Mouse (Mus musculus): ENCODE measurements around the gene Epc2. TPM values are rescaled to one million over a fixed set of nuclear protein-coding genes. Genes with fewer than 3 reads are reported as not detected.

Gene Epc2
- 4.8 and 5.4 TPM in 2 replicates for polyA plus RNA-seq (2016; fragmentation: Nextera tagmentation; extraction: Ambion mirVana)

GRCm38 (mm10) chr2:49450931-49451636 lies at the start of gene Epc2:
Gene Epc2, plus strand, starts transcription at chr2:49451486.
- Histone ChIP-seq H3K27me3 (ENCODE audit: insufficient read depth, poor library complexity, severe bottlenecking) (no peaks in the 10 kb centered on the region), H3K36me3 (no peaks in the 10 kb centered on the region), H3K4me3 (peak within 1 kb of the TSS; percentile 91), H3K27ac (peak within 1 kb of the TSS; percentile 100), H3K9me3 (no peaks in the 10 kb centered on the region), H3K4me1 (peaks cover 8% of the 10 kb centered on the region; the same call in 1 of the 2 replicates)
- WGBS, result under 1% methylated on average over 73 of the region's 88 CpGs
- peak; percentile 94 for DNase-seq (ENCODE audit: low spot score)

DNA sequence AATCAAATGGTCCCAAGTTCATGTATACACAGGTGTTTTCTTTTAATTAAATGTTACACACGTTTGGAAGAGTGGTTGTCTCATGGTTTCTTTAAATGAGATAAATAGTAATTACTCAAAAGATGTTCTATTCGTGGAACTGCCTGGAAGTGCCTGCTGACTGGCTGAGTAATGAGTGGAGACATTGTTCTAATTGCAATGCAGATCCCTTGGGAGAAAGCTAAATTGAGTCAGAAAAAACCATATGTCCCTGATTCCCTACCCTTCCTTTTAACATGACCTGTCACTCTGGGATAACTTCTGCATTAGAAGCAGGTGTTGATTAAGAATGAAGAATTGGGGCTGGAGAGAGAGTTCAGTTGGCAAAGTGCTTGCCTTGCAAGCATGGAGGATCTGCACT lies 45.3 kb upstream of the Epc2 start:
- Histone ChIP-seq H3K4me1 (no peaks in the 10 kb centered on the region), H3K27ac (no peak overlapping the region), H3K27me3 (ENCODE audit: insufficient read depth, poor library complexity, severe bottlenecking) (no peaks in the 10 kb centered on the region), H3K9me3 (no peaks in the 10 kb centered on the region), H3K4me3 (no peak overlapping the region), H3K36me3 (no peaks in the 10 kb centered on the region)
- no peak for DNase-seq (ENCODE audit: low spot score)
- WGBS, result 57% methylated on average over 2 of the region's 2 CpGs

DNA sequence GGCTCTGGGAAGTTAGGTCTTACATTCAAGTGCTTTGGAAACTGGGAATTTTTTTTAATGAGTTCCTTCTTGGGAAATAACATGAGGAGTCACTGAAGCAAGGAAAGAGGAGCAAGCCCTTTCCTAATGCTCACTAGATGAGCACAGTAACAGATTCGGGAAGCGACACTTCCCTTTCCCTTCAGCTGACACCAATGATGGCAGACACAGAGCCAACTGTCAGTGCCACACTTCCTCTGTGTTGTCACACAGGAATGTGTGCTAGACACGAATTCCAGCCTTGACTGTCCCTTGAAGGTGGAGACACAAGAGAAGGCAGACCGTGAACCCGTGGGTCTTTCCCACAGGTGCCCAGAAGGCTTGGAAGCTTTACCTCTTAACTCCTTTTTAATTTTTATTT lies 39.6 kb upstream of the Epc2 start:
- Histone ChIP-seq H3K4me1 (no peaks in the 10 kb centered on the region), H3K4me3 (no peak overlapping the region), H3K27me3 (ENCODE audit: insufficient read depth, poor library complexity, severe bottlenecking) (no peaks in the 10 kb centered on the region), H3K27ac (no peak overlapping the region), H3K9me3 (no peaks in the 10 kb centered on the region), H3K36me3 (no peaks in the 10 kb centered on the region)
- WGBS, result 65% methylated on average over 5 of the region's 5 CpGs
- DNase-seq (ENCODE audit: low spot score), result no peak

- Histone ChIP-seq H3K9me3 (no peaks in the 10 kb centered on the region), H3K4me1 (no peaks in the 10 kb centered on the region), H3K36me3 (no peaks in the 10 kb centered on the region), H3K27me3 (ENCODE audit: insufficient read depth, poor library complexity, severe bottlenecking) (no peaks in the 10 kb centered on the region), H3K27ac (no peak overlapping the region), H3K4me3 (no peak overlapping the region)
- 80% methylated on average over 6 of the region's 6 CpGs for WGBS
- DNase-seq (ENCODE audit: low spot score), result no peak
Observed at GRCm38 (mm10) chr2:49412576-49412975, 38.7 kb upstream of the Epc2 start.

GRCm38 (mm10) chr2:49415868-49416267 lies 35.4 kb upstream of the Epc2 start:
- Histone ChIP-seq H3K36me3 (no peaks in the 10 kb centered on the region), H3K4me1 (no peaks in the 10 kb centered on the region), H3K27ac (no peak overlapping the region), H3K9me3 (no peaks in the 10 kb centered on the region), H3K4me3 (no peak overlapping the region), H3K27me3 (ENCODE audit: insufficient read depth, poor library complexity, severe bottlenecking) (no peaks in the 10 kb centered on the region)
- 63% methylated on average over 3 of the region's 3 CpGs for WGBS
- DNase-seq (ENCODE audit: low spot score), result no peak

DNA sequence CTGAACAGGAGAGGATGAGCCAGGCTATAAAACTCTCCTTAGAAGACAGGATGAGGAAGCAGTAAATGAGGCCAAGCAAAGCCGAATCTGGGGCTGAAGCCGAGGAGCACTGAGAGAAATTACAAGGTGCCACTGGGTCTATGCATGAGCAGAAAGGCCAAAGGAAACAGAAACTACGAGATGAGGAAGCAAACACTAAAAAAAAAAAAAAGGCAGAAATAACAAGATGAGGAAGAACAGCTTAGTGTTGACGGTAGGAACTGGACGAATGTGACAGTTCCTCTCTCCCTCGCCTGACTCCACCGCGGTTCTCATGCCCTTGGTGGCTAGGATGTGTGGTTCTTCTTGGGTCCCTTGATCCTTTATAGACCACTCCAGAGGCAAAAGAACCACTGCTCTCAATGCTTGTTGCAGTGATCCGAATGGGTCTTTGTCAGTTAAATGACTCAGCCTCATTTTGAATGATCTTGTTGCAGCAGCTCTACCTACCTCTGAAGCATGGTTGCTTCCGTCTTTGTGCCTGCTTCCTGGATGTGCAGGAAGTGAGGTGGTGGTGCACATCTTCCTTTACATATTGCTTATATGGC lies 34.2 kb upstream of the Epc2 start:
- H3K4me3 ChIP-seq, result no peak overlapping the region
- DNase-seq (ENCODE audit: low spot score), result no peak
- H3K27ac ChIP-seq, result no peak overlapping the region
- H3K36me3 ChIP-seq, result no peaks in the 10 kb centered on the region
- 67% methylated on average over 10 of the region's 10 CpGs for WGBS
- no peaks in the 10 kb centered on the region for H3K9me3 ChIP-seq
- H3K27me3 ChIP-seq (ENCODE audit: insufficient read depth, poor library complexity, severe bottlenecking), result no peaks in the 10 kb centered on the region
- H3K4me1 ChIP-seq, result no peaks in the 10 kb centered on the region

GRCm38 (mm10) chr2:49420396-49420795 lies 30.9 kb upstream of the Epc2 start:
- Histone ChIP-seq H3K27ac (no peak overlapping the region), H3K9me3 (no peaks in the 10 kb centered on the region), H3K4me1 (no peaks in the 10 kb centered on the region), H3K4me3 (no peak overlapping the region), H3K36me3 (no peaks in the 10 kb centered on the region), H3K27me3 (ENCODE audit: insufficient read depth, poor library complexity, severe bottlenecking) (no peaks in the 10 kb centered on the region)
- WGBS, result 85% methylated on average over 3 of the region's 3 CpGs
- DNase-seq (ENCODE audit: low spot score), result no peak

- H3K9me3 ChIP-seq, result no peaks in the 10 kb centered on the region
- peaks cover 5% of the 10 kb centered on the region for H3K4me1 ChIP-seq
- H3K36me3 ChIP-seq, result no peaks in the 10 kb centered on the region
- no peak overlapping the region for H3K27ac ChIP-seq
- no peaks in the 10 kb centered on the region for H3K27me3 ChIP-seq (ENCODE audit: insufficient read depth, poor library complexity, severe bottlenecking)
- 77% methylated on average over 2 of the region's 2 CpGs for WGBS
- no peak overlapping the region for H3K4me3 ChIP-seq
- no peak for DNase-seq (ENCODE audit: low spot score)
Observed at GRCm38 (mm10) chr2:49423857-49424256, 27.4 kb upstream of the Epc2 start.

DNA sequence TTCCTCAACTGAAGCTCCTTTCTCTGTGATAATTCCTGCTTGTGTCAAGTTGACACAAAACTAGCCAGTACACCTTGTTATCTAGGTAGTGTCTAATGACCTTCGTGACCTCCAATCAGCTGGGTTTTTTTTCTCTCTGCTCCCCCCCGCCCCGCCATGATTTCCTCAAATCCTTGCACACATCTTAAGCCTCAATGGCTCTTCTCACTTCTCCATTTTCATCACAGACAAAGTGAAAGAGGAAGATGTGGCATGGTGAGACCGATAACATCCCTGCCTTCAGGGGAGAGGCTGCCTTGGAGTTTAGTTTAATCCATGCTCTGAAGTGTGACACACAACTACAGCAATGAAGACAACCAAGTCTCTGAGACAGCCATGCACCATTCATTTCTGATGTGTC lies 26.5 kb upstream of the Epc2 start:
- no peak for DNase-seq (ENCODE audit: low spot score)
- H3K4me3 ChIP-seq, result no peak overlapping the region
- no peaks in the 10 kb centered on the region for H3K36me3 ChIP-seq
- WGBS, result 76% methylated on average over 4 of the region's 4 CpGs
- H3K27ac ChIP-seq, result no peak overlapping the region
- H3K27me3 ChIP-seq (ENCODE audit: insufficient read depth, poor library complexity, severe bottlenecking), result no peaks in the 10 kb centered on the region
- peaks cover 5% of the 10 kb centered on the region for H3K4me1 ChIP-seq
- H3K9me3 ChIP-seq, result no peaks in the 10 kb centered on the region

- WGBS, result 62% methylated on average over 10 of the region's 10 CpGs
- H3K9me3 ChIP-seq, result no peaks in the 10 kb centered on the region
- H3K4me3 ChIP-seq, result no peak overlapping the region
- H3K4me1 ChIP-seq, result peaks cover 5% of the 10 kb centered on the region
- no peaks in the 10 kb centered on the region for H3K36me3 ChIP-seq
- no peak overlapping the region for H3K27ac ChIP-seq
- no peak for DNase-seq (ENCODE audit: low spot score)
- H3K27me3 ChIP-seq (ENCODE audit: insufficient read depth, poor library complexity, severe bottlenecking), result no peaks in the 10 kb centered on the region
Observed at GRCm38 (mm10) chr2:49426175-49426574, 25.1 kb upstream of the Epc2 start.

- H3K9me3 ChIP-seq, result no peaks in the 10 kb centered on the region
- WGBS, result 77% methylated on average over 1 of the region's 1 CpGs
- H3K36me3 ChIP-seq, result no peaks in the 10 kb centered on the region
- H3K4me1 ChIP-seq, result peaks cover 4% of the 10 kb centered on the region
- no peaks in the 10 kb centered on the region for H3K27me3 ChIP-seq (ENCODE audit: insufficient read depth, poor library complexity, severe bottlenecking)
- no peak overlapping the region for H3K4me3 ChIP-seq
- H3K27ac ChIP-seq, result no peak overlapping the region
- no peak for DNase-seq (ENCODE audit: low spot score)
Observed at GRCm38 (mm10) chr2:49431015-49431414, 20.3 kb upstream of the Epc2 start.

- H3K27me3 ChIP-seq (ENCODE audit: insufficient read depth, poor library complexity, severe bottlenecking), result no peaks in the 10 kb centered on the region
- WGBS, result 86% methylated on average over 9 of the region's 9 CpGs
- no peak overlapping the region for H3K4me3 ChIP-seq
- no peak overlapping the region for H3K27ac ChIP-seq
- no peaks in the 10 kb centered on the region for H3K36me3 ChIP-seq
- H3K9me3 ChIP-seq, result no peaks in the 10 kb centered on the region
- H3K4me1 ChIP-seq, result no peaks in the 10 kb centered on the region
- DNase-seq (ENCODE audit: low spot score), result no peak
Observed at GRCm38 (mm10) chr2:49433211-49433610, 18.1 kb upstream of the Epc2 start.

DNA sequence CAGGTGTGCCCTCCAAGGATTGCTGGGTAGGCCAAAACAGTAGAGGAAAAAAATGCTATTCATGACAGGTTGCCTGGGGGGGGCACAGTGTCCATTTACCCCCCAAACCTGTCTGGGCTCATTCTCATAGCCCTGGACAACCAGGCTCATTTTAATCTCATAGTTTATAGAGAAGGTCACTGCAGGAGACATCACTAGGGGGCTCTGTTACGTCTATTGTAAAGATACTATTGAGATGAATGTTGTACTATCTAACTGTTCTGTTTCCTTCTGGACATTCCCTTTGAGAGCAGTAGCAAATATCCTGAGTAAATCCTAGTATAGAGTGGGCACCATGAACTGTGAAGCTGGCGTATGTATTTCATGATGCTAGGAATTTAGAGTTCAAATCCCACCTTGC lies 5.0 kb upstream of the Epc2 start:
- Histone ChIP-seq H3K4me1 (no peaks in the 10 kb centered on the region), H3K9me3 (no peaks in the 10 kb centered on the region), H3K27ac (no peak overlapping the region), H3K27me3 (ENCODE audit: insufficient read depth, poor library complexity, severe bottlenecking) (no peaks in the 10 kb centered on the region), H3K36me3 (no peaks in the 10 kb centered on the region), H3K4me3 (no peak overlapping the region)
- WGBS, result 67% methylated on average over 2 of the region's 2 CpGs
- DNase-seq (ENCODE audit: low spot score), result no peak
